Mouse (Mus musculus) lung, embryonic 16.5 days (tissue): Measurements from ENCODE around the gene Abcb8. TPM values are rescaled to one million over a fixed set of nuclear protein-coding genes. Genes with fewer than 3 reads are reported as not detected.

ENCODE experiments used
- ATAC-seq: fragments of 200-750 bp; cut with Nextera tagmentation; 2 replicates; pipeline ENCODE4 v1.8.0; 2017; ENCODE audit warnings: low read depth, mild to moderate bottlenecking, moderate library complexity
- H3K27ac ChIP-seq: fragments of 300-500 bp; sonication (generic); 2 replicates; pipeline ENCODE4 v1.5.1; 2014; ENCODE audit warnings: mild to moderate bottlenecking, control low read depth, low read length
- H3K27me3 ChIP-seq: fragments of 300-500 bp; sonication (generic); 2 replicates; pipeline ENCODE4 v1.6.1; 2014; ENCODE audit warnings: low read depth, low read length, mixed read lengths; ENCODE audit not compliant: control insufficient read depth, insufficient read depth
- H3K36me3 ChIP-seq: fragments of 300-500 bp; sonication (generic); 2 replicates; pipeline ENCODE4 v1.6.1; 2014; ENCODE audit warnings: low read length; ENCODE audit not compliant: control insufficient read depth, insufficient read depth
- H3K4me1 ChIP-seq: fragments of 300-500 bp; sonication (generic); replicated peaks from 2 replicates; pipeline ENCODE4 v1.6.1; 2014; ENCODE audit warnings: low read length, mixed read lengths; ENCODE audit not compliant: control insufficient read depth, insufficient read depth
- H3K4me2 ChIP-seq: fragments of 300-500 bp; sonication (generic); 2 replicates; pipeline ENCODE4 v1.6.1; 2014; ENCODE audit warnings: low read depth, low read length, control low read depth
- H3K4me3 ChIP-seq: fragments of 300-500 bp; sonication (generic); 2 replicates; pipeline ENCODE4 v1.5.1; 2014; ENCODE audit warnings: mild to moderate bottlenecking, low read length, control low read depth
- H3K9ac ChIP-seq: fragments of 300-500 bp; sonication (generic); 2 replicates; pipeline ENCODE4 v1.6.1; 2014; ENCODE audit warnings: low read length, control low read depth
- H3K9me3 ChIP-seq: fragments of 300-500 bp; sonication (generic); 2 replicates; pipeline ENCODE4 v1.6.1; 2016; ENCODE audit warnings: low read length; ENCODE audit not compliant: control insufficient read depth
- WGBS: fragments of 180-500 bp; shearing (Covaris S2); extraction: QIAGEN DNeasy Blood & Tissue Kit; methylation state at CpG from one replicate; pipeline ENCODE4 v1.1.7; 2014; 5-methylcytosine and 5-hydroxymethylcytosine counted together
- polyA plus RNA-seq: library from polyadenylated mRNA; unstranded; fragments of >200 nt; fragmentation: Nextera tagmentation; extraction: Ambion mirVana; gene quantifications from 2 replicates; pipeline ENCODE4 v1.2.1, GENCODE M21; 2015

The Abcb8 gene
- polyA plus RNA-seq, 1 experiment from 2014 or later: 48.0 TPM

DNA sequence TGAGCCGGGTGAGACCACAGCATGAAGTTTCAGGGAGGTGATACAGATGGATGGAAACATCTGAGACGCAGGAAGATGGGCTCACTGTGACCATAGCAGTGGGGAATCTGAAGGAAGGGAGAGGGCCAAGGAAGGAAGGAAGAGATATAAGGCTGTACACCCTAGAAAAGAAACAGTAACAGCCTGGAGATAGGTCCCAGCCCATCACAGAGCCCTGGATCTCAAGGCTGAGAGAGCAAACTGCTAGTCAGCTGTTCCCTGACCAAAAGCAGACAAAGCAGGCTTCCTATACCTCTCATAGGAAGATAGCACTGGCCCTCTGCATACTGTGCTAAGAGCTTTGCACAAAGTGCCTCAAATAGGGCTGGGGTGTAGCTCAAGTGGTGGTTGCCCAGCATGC lies 14.8 kb upstream of the Abcb8 start:
- 59% methylated on average over 2 of the region's 2 CpGs for WGBS
- Histone ChIP-seq H3K4me3 (no peak overlapping the region), H3K4me1 (peaks cover 9% of the 10 kb centered on the region), H3K27me3 (no peaks in the 10 kb centered on the region), H3K9me3 (no peaks in the 10 kb centered on the region), H3K4me2 (no peak overlapping the region), H3K27ac (no peak overlapping the region), H3K36me3 (no peaks in the 10 kb centered on the region), H3K9ac (no peak overlapping the region)
- no peak for ATAC-seq

DNA sequence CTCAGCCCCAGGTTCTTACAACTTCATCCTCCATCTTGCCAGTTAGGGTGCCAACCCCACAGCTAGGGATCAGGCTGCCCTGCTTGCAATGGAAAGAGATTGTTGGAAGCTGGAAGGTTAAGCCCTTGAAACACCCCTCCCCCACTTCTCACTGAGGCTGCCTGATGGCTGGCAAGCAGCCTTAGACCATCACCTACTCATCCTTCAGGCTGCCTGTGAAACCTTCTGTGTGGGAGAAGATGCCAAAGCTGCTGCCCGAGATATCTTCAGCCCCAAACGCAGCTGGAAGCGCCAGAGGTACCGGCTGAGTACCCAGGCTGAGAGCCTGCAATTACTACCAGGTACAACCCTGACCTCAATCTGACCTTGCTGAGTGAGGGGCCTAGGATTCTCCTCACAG lies 14.0 kb upstream of the Abcb8 start:
- H3K4me2 ChIP-seq: no peak overlapping the region
- no peaks in the 10 kb centered on the region for H3K9me3 ChIP-seq
- no peak overlapping the region for H3K4me3 ChIP-seq
- H3K27me3 ChIP-seq: peaks cover under 1% of the 10 kb centered on the region; the same call in 1 of the 2 replicates
- ATAC-seq: no peak
- no peak overlapping the region for H3K27ac ChIP-seq
- peaks cover 10% of the 10 kb centered on the region for H3K4me1 ChIP-seq
- H3K36me3 ChIP-seq: no peaks in the 10 kb centered on the region
- H3K9ac ChIP-seq: no peak overlapping the region
- WGBS: 50% methylated on average over 4 of the region's 4 CpGs

GRCm38 (mm10) chr5:24380499-24380898 lies 13.0 kb upstream of the Abcb8 start:
- H3K4me1 ChIP-seq: peaks cover 10% of the 10 kb centered on the region
- H3K27ac ChIP-seq: no peak overlapping the region
- no peak for ATAC-seq
- no peak overlapping the region for H3K9ac ChIP-seq
- no peaks in the 10 kb centered on the region for H3K9me3 ChIP-seq
- no peak overlapping the region for H3K4me3 ChIP-seq
- no peaks in the 10 kb centered on the region for H3K36me3 ChIP-seq
- 89% methylated on average over 4 of the region's 4 CpGs for WGBS
- peaks cover 7% of the 10 kb centered on the region; the same call in 1 of the 2 replicates for H3K27me3 ChIP-seq
- no peak overlapping the region for H3K4me2 ChIP-seq

DNA sequence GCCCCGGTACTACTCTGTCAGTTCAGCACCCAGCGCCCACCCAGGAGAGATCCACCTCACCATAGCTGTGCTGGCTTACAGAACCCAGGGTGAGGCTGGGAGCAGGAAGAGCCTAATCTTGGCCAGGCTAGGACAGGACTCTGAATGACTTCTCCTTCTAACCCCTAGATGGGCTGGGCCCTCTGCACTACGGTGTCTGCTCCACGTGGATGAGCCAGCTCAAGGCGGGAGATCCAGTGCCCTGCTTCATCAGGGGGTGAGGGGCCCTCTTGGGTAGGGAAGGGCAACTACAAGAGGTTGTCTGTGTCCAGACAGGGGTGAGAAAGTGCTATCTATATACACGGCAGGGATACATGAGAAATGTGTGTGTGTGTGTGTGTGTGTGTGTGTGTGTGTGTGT lies 12.0 kb upstream of the Abcb8 start:
- 65% methylated on average over 6 of the region's 6 CpGs for WGBS
- H3K9me3 ChIP-seq: no peaks in the 10 kb centered on the region
- H3K27me3 ChIP-seq: peaks cover 16% of the 10 kb centered on the region
- H3K9ac ChIP-seq: no peak overlapping the region
- H3K4me3 ChIP-seq: no peak overlapping the region
- H3K27ac ChIP-seq: no peak overlapping the region
- no peak for ATAC-seq
- peaks cover 10% of the 10 kb centered on the region for H3K4me1 ChIP-seq
- H3K4me2 ChIP-seq: no peak overlapping the region
- no peaks in the 10 kb centered on the region for H3K36me3 ChIP-seq

DNA sequence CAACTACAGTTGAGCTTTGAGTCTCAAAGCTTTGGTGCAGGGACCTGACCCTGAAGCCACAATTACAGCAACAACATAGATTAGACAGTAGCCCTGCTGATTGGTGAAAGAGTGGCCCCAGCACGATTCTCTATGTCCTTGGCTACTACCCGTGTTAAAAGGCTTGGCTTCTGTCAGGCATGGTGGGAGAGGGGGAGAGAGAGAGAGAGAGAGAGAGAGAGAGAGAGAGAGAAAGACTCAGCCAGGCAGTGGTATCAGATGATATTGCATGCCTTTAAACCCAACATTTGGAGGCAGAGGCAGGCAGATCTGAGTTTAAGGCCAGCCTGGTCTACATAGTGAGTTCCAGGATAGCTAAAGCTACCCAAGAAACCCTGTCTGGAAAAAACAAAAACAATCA lies 11.5 kb upstream of the Abcb8 start:
- Histone ChIP-seq H3K9ac (no peak overlapping the region), H3K9me3 (no peaks in the 10 kb centered on the region), H3K4me1 (peaks cover 11% of the 10 kb centered on the region), H3K4me2 (no peak overlapping the region), H3K4me3 (no peak overlapping the region), H3K27ac (no peak overlapping the region), H3K36me3 (no peaks in the 10 kb centered on the region), H3K27me3 (peaks cover 20% of the 10 kb centered on the region)
- no peak for ATAC-seq
- WGBS: 64% methylated on average over 2 of the region's 2 CpGs

GRCm38 (mm10) chr5:24383026-24383859 lies 10.2 kb upstream of the Abcb8 start:
- Histone ChIP-seq H3K4me3 (peak overlapping the region; percentile 51), H3K27me3 (peaks cover 30% of the 10 kb centered on the region), H3K4me2 (peak overlapping the region; percentile 85), H3K36me3 (no peaks in the 10 kb centered on the region), H3K9me3 (no peaks in the 10 kb centered on the region), H3K4me1 (peaks cover 22% of the 10 kb centered on the region), H3K9ac (peak overlapping the region; percentile 66), H3K27ac (no peak overlapping the region; the same call in 1 of the 2 replicates)
- ATAC-seq: peak; percentile 92
- WGBS: 2% methylated on average over 34 of the region's 34 CpGs

GRCm38 (mm10) chr5:24384407-24384806 lies 9.1 kb upstream of the Abcb8 start:
- H3K4me1 ChIP-seq: peaks cover 23% of the 10 kb centered on the region
- no peak for ATAC-seq
- H3K36me3 ChIP-seq: no peaks in the 10 kb centered on the region
- H3K4me3 ChIP-seq: no peak overlapping the region
- no peak overlapping the region for H3K9ac ChIP-seq
- no peaks in the 10 kb centered on the region for H3K9me3 ChIP-seq
- H3K27ac ChIP-seq: no peak overlapping the region
- H3K4me2 ChIP-seq: no peak overlapping the region
- 46% methylated on average over 6 of the region's 6 CpGs for WGBS
- H3K27me3 ChIP-seq: peaks cover 33% of the 10 kb centered on the region

GRCm38 (mm10) chr5:24385374-24385773 lies 8.1 kb upstream of the Abcb8 start:
- no peaks in the 10 kb centered on the region for H3K9me3 ChIP-seq
- peaks cover 23% of the 10 kb centered on the region for H3K4me1 ChIP-seq
- peaks cover 33% of the 10 kb centered on the region for H3K27me3 ChIP-seq
- WGBS: 88% methylated on average over 5 of the region's 5 CpGs
- no peaks in the 10 kb centered on the region for H3K36me3 ChIP-seq
- H3K4me3 ChIP-seq: no peak overlapping the region
- no peak overlapping the region for H3K9ac ChIP-seq
- H3K27ac ChIP-seq: no peak overlapping the region
- ATAC-seq: no peak
- no peak overlapping the region for H3K4me2 ChIP-seq

GRCm38 (mm10) chr5:24385887-24386550 lies 7.4 kb upstream of the Abcb8 start:
- WGBS: 79% methylated on average over 10 of the region's 10 CpGs
- no peak for ATAC-seq
- no peak overlapping the region for H3K4me2 ChIP-seq
- no peaks in the 10 kb centered on the region for H3K9me3 ChIP-seq
- H3K36me3 ChIP-seq: no peaks in the 10 kb centered on the region
- peaks cover 33% of the 10 kb centered on the region for H3K27me3 ChIP-seq
- no peak overlapping the region for H3K27ac ChIP-seq
- no peak overlapping the region for H3K4me3 ChIP-seq
- no peak overlapping the region for H3K9ac ChIP-seq
- peaks cover 23% of the 10 kb centered on the region for H3K4me1 ChIP-seq
